Mouse (Mus musculus) splenic B cell, adult 2 months (primary cell): ENCODE measurements around the gene E130114P18Rik.

Source experiments
- DNase-seq: peaks from one replicate; pipeline ENCODE4 v3.0.0-alpha.2; 2011; ENCODE audit warnings: low read depth, low spot score
- H3K27me3 ChIP-seq: 2 replicates; pipeline ENCODE4 v1.6.1; 2012; ENCODE audit warnings: mild to moderate bottlenecking, low read length, moderate library complexity, mixed read lengths; ENCODE audit not compliant: control insufficient read depth, poor library complexity, insufficient read depth, severe bottlenecking
- H3K36me3 ChIP-seq: 2 replicates; pipeline ENCODE4 v1.6.1; 2012; ENCODE audit warnings: mild to moderate bottlenecking, low read length, moderate library complexity, mixed read lengths; ENCODE audit not compliant: control insufficient read depth, poor library complexity, insufficient read depth, severe bottlenecking

Gene E130114P18Rik

GRCm38 (mm10) chr4:97730416-97730815 is 47.5 kb downstream of the E130114P18Rik start:
- Histone ChIP-seq H3K27me3 (no peaks in the 10 kb centered on the region), H3K36me3 (no peaks in the 10 kb centered on the region)
- DNase-seq, result no peak

GRCm38 (mm10) chr4:97729999-97730398 is 47.9 kb downstream of the E130114P18Rik start:
- H3K36me3 ChIP-seq, result no peaks in the 10 kb centered on the region
- H3K27me3 ChIP-seq, result no peaks in the 10 kb centered on the region
- DNase-seq, result no peak

GRCm38 (mm10) chr4:97728520-97728919 is 49.4 kb downstream of the E130114P18Rik start:
- Histone ChIP-seq H3K27me3 (no peaks in the 10 kb centered on the region), H3K36me3 (no peaks in the 10 kb centered on the region)
- DNase-seq, result no peak

GRCm38 (mm10) chr4:97723374-97723773 is 54.5 kb downstream of the E130114P18Rik start:
- DNase-seq, result no peak
- Histone ChIP-seq H3K27me3 (no peaks in the 10 kb centered on the region), H3K36me3 (no peaks in the 10 kb centered on the region)

- Histone ChIP-seq H3K27me3 (no peaks in the 10 kb centered on the region), H3K36me3 (no peaks in the 10 kb centered on the region)
- DNase-seq, result no peak
These were observed 55.2 kb downstream of the E130114P18Rik start for GRCm38 (mm10) chr4:97722666-97723065.

GRCm38 (mm10) chr4:97714616-97715015 is 63.3 kb downstream of the E130114P18Rik start:
- H3K36me3 ChIP-seq, result no peaks in the 10 kb centered on the region
- DNase-seq, result no peak
- H3K27me3 ChIP-seq, result no peaks in the 10 kb centered on the region

- Histone ChIP-seq H3K27me3 (no peaks in the 10 kb centered on the region), H3K36me3 (no peaks in the 10 kb centered on the region)
- no peak for DNase-seq
These were observed 63.7 kb downstream of the E130114P18Rik start for GRCm38 (mm10) chr4:97714101-97714615.

GRCm38 (mm10) chr4:97712547-97712946 is 65.3 kb downstream of the E130114P18Rik start:
- H3K36me3 ChIP-seq, result no peaks in the 10 kb centered on the region
- no peak for DNase-seq
- H3K27me3 ChIP-seq, result no peaks in the 10 kb centered on the region

- Histone ChIP-seq H3K27me3 (no peaks in the 10 kb centered on the region), H3K36me3 (no peaks in the 10 kb centered on the region)
- no peak for DNase-seq
These were observed 67.7 kb downstream of the E130114P18Rik start for GRCm38 (mm10) chr4:97710048-97710765.

GRCm38 (mm10) chr4:97707373-97708152 is 70.3 kb downstream of the E130114P18Rik start:
- Histone ChIP-seq H3K27me3 (no peaks in the 10 kb centered on the region), H3K36me3 (no peaks in the 10 kb centered on the region)
- DNase-seq, result no peak

- Histone ChIP-seq H3K27me3 (no peaks in the 10 kb centered on the region), H3K36me3 (no peaks in the 10 kb centered on the region)
- DNase-seq, result no peak
These were observed 80.9 kb downstream of the E130114P18Rik start for GRCm38 (mm10) chr4:97696684-97697615.

- DNase-seq, result no peak
- no peaks in the 10 kb centered on the region for H3K27me3 ChIP-seq
- no peaks in the 10 kb centered on the region for H3K36me3 ChIP-seq
These were observed 82.4 kb downstream of the E130114P18Rik start for GRCm38 (mm10) chr4:97695414-97696040.

GRCm38 (mm10) chr4:97693931-97694330 is 83.9 kb downstream of the E130114P18Rik start:
- no peaks in the 10 kb centered on the region for H3K36me3 ChIP-seq
- H3K27me3 ChIP-seq, result no peaks in the 10 kb centered on the region
- DNase-seq, result no peak

- Histone ChIP-seq H3K36me3 (no peaks in the 10 kb centered on the region), H3K27me3 (no peaks in the 10 kb centered on the region)
- no peak for DNase-seq
These were observed 84.8 kb downstream of the E130114P18Rik start for GRCm38 (mm10) chr4:97693054-97693453.
